Mouse (Mus musculus) ES-E14 (cell line): ENCODE measurements around the gene Tmem262.

Experiments
- HCFC1 ChIP-seq: IDR thresholded peaks from 2 replicates; pipeline ENCODE4 v1.6.1; 2012; ENCODE audit warnings: low read length, inconsistent platforms, borderline replicate concordance; ENCODE audit not compliant: insufficient read depth
- MAFK ChIP-seq: IDR thresholded peaks from 2 replicates; pipeline ENCODE4 v1.6.1; 2014; ENCODE audit warnings: mild to moderate bottlenecking, low read depth, low read length, inconsistent platforms; ENCODE audit not compliant: insufficient read depth
- ZNF384 ChIP-seq: IDR thresholded peaks from 2 replicates; pipeline ENCODE4 v1.6.1; 2012; ENCODE audit warnings: low read depth, low read length, inconsistent platforms

GRCm38 (mm10) chr19:6069851-6070250 is 10.0 kb upstream of the Tmem262 start:
- TF ChIP-seq ZNF384 (no peak), HCFC1 (no peak), MAFK (no peak)
